Mouse (Mus musculus) liver, adult 2 months (tissue): Measurements from ENCODE around the gene Dpep2nb. TPM values are rescaled to one million over a fixed set of nuclear protein-coding genes. Genes with fewer than 3 reads are reported as not detected.
A peak's percentile ranks its signal among the peaks of the same experiment; 100 is the strongest.

Source experiments
- DNase-seq: peaks from one replicate; pipeline ENCODE4 v3.0.0-alpha.2; 2011; ENCODE audit warnings: low read depth, low spot score; ENCODE audit errors: extremely low read depth
- H3K27ac ChIP-seq: fragments of 200-500 bp; replicated peaks from 2 replicates; pipeline ENCODE4 v1.5.1; 2012; ENCODE audit warnings: low read depth, mild to moderate bottlenecking, control low read depth, inconsistent platforms, low read length; ENCODE audit not compliant: insufficient read depth
- H3K27me3 ChIP-seq: fragments of 200-500 bp; 2 replicates; pipeline ENCODE4 v1.6.1; 2012; ENCODE audit warnings: mild to moderate bottlenecking, moderate library complexity, low read length, inconsistent platforms; ENCODE audit not compliant: control insufficient read depth, insufficient read depth
- H3K36me3 ChIP-seq: fragments of 200-500 bp; 2 replicates; pipeline ENCODE4 v1.6.1; 2012; ENCODE audit warnings: low read length, inconsistent platforms; ENCODE audit not compliant: control insufficient read depth, insufficient read depth
- H3K4me1 ChIP-seq: fragments of 200-500 bp; 2 replicates; pipeline ENCODE4 v1.6.1; 2011; ENCODE audit warnings: low read length; ENCODE audit not compliant: control insufficient read depth, insufficient read depth
- H3K4me3 ChIP-seq: fragments of 200-500 bp; 2 replicates; pipeline ENCODE4 v1.5.1; 2011; ENCODE audit warnings: low read depth, mild to moderate bottlenecking, control low read depth, low read length, moderate library complexity; ENCODE audit not compliant: insufficient read depth
- H3K79me2 ChIP-seq: fragments of 200-500 bp; 2 replicates; pipeline ENCODE4 v1.6.1; 2012; ENCODE audit warnings: inconsistent platforms, mild to moderate bottlenecking, low read length, moderate library complexity; ENCODE audit not compliant: control insufficient read depth, insufficient read depth
- H3K9ac ChIP-seq: fragments of 200-500 bp; 2 replicates; pipeline ENCODE4 v1.6.1; 2012; ENCODE audit warnings: low read depth, mild to moderate bottlenecking, control low read depth, inconsistent platforms, low read length
- CTCF ChIP-seq: fragments of 200-500 bp; IDR thresholded peaks from 2 replicates; pipeline ENCODE4 v1.5.1; 2011; ENCODE audit warnings: low read depth, low read length, control low read depth
- POLR2A ChIP-seq: fragments of 200-500 bp; IDR thresholded peaks from 2 replicates; pipeline ENCODE4 v1.6.1; 2011; ENCODE audit warnings: low read length, control low read depth; ENCODE audit not compliant: insufficient read depth; ENCODE audit errors: extremely low read depth
- WGBS: fragments of 180-500 bp; shearing (Covaris S2); methylation state at CpG from one replicate; pipeline ENCODE4 v1.1.7; 2018; 5-methylcytosine and 5-hydroxymethylcytosine counted together
- polyA plus RNA-seq: library from polyadenylated mRNA; depleted of rRNA; stranded (reverse); fragments of >200 nt; gene quantifications from 2 replicates; pipeline ENCODE4 v1.2.3, GENCODE M21; 2012
- total RNA-seq: library from RNA; depleted of rRNA; stranded (reverse); fragments of >200 nt; gene quantifications from 2 replicates; pipeline ENCODE4 v1.2.3, GENCODE M21; 2014

Dpep2nb gene
- total and polyA plus RNA-seq, 2 experiments, result not detected

- Histone ChIP-seq H3K4me3 (no peak overlapping the region), H3K9ac (no peak overlapping the region), H3K27ac (no peak overlapping the region), H3K79me2 (no peaks in the 10 kb centered on the region), H3K36me3 (no peaks in the 10 kb centered on the region), H3K4me1 (no peaks in the 10 kb centered on the region), H3K27me3 (no peaks in the 10 kb centered on the region)
- no peak for DNase-seq
- TF ChIP-seq CTCF (no peak), POLR2A (no peak)
- 88% methylated on average over 7 of the region's 7 CpGs for WGBS
Measured at GRCm38 (mm10) chr8:105975363-105975762, 30.4 kb downstream of the Dpep2nb start.

- Histone ChIP-seq H3K4me1 (peaks cover 3% of the 10 kb centered on the region), H3K9ac (no peak overlapping the region), H3K27me3 (no peaks in the 10 kb centered on the region), H3K79me2 (no peaks in the 10 kb centered on the region), H3K4me3 (no peak overlapping the region), H3K36me3 (no peaks in the 10 kb centered on the region), H3K27ac (no peak overlapping the region)
- DNase-seq, result no peak
- 85% methylated on average over 8 of the region's 8 CpGs for WGBS
- TF ChIP-seq CTCF, result no peak
- no peak for TF ChIP-seq POLR2A
Measured at GRCm38 (mm10) chr8:105971019-105971720, 34.6 kb downstream of the Dpep2nb start.

GRCm38 (mm10) chr8:105969367-105969766 lies 36.4 kb downstream of the Dpep2nb start:
- Histone ChIP-seq H3K27me3 (no peaks in the 10 kb centered on the region), H3K36me3 (no peaks in the 10 kb centered on the region), H3K4me1 (peaks cover 12% of the 10 kb centered on the region), H3K79me2 (peaks cover 11% of the 10 kb centered on the region; the same call in 1 of the 2 replicates), H3K9ac (no peak overlapping the region), H3K4me3 (no peak overlapping the region), H3K27ac (no peak overlapping the region)
- WGBS, result 90% methylated on average over 1 of the region's 1 CpGs
- no peak for TF ChIP-seq CTCF
- no peak for TF ChIP-seq POLR2A
- no peak for DNase-seq

GRCm38 (mm10) chr8:105966692-105967311 lies 39.0 kb downstream of the Dpep2nb start:
- WGBS, result 45% methylated on average over 19 of the region's 19 CpGs
- no peak for DNase-seq
- peaks cover 13% of the 10 kb centered on the region for H3K4me1 ChIP-seq
- H3K27ac ChIP-seq, result no peak overlapping the region
- no peaks in the 10 kb centered on the region for H3K36me3 ChIP-seq
- H3K79me2 ChIP-seq, result peaks cover 20% of the 10 kb centered on the region; the same call in 1 of the 2 replicates
- no peak overlapping the region for H3K9ac ChIP-seq
- no peak for TF ChIP-seq CTCF
- no peak for TF ChIP-seq POLR2A
- no peaks in the 10 kb centered on the region for H3K27me3 ChIP-seq
- H3K4me3 ChIP-seq, result peak overlapping the region; percentile 25

- peak within 1 kb of the TSS; percentile 94 for H3K9ac ChIP-seq
- H3K27ac ChIP-seq, result peak within 1 kb of the TSS; percentile 67
- under 1% methylated on average over 46 of the region's 47 CpGs for WGBS
- peaks cover 20% of the 10 kb centered on the region; the same call in 1 of the 2 replicates for H3K79me2 ChIP-seq
- DNase-seq, result peak; percentile 20
- peak within 1 kb of the TSS; percentile 91 for H3K4me3 ChIP-seq
- peaks cover 13% of the 10 kb centered on the region for H3K4me1 ChIP-seq
- no peaks in the 10 kb centered on the region for H3K36me3 ChIP-seq
- H3K27me3 ChIP-seq, result no peaks in the 10 kb centered on the region
- TF ChIP-seq CTCF, result no peak
- peak; percentile 72; the same call in 1 of the 2 replicates for TF ChIP-seq POLR2A
Measured at GRCm38 (mm10) chr8:105965905-105966341, 39.9 kb downstream of the Dpep2nb start, which contains the start of gene Slc12a4. TSS of gene Slc12a4 (minus strand) at chr8:105966097.
